Mouse (Mus musculus) heart, embryonic 12.5 days (tissue): ENCODE results near the gene Myh6. TPM values are rescaled to one million over a fixed set of nuclear protein-coding genes. Genes with fewer than 3 reads are reported as not detected.

Source experiments
- ATAC-seq: fragments of 200-750 bp; cut with Nextera tagmentation; 2 replicates; pipeline ENCODE4 v1.8.0; 2017; ENCODE audit warnings: moderate TSS enrichment, moderate library complexity; ENCODE audit not compliant: insufficient number of reproducible peaks, low FRiP score
- H3K27ac ChIP-seq: fragments of 300-500 bp; sonication (generic); 2 replicates; pipeline ENCODE4 v1.5.1; 2016; ENCODE audit warnings: mild to moderate bottlenecking, moderate library complexity; ENCODE audit not compliant: poor library complexity, severe bottlenecking
- H3K27me3 ChIP-seq: fragments of 300-500 bp; sonication (generic); replicated peaks from 2 replicates; pipeline ENCODE4 v1.6.1; 2016; ENCODE audit warnings: mild to moderate bottlenecking, moderate library complexity
- H3K36me3 ChIP-seq: fragments of 300-500 bp; sonication (generic); 2 replicates; pipeline ENCODE4 v1.6.1; 2016; ENCODE audit warnings: mild to moderate bottlenecking, moderate library complexity
- H3K4me1 ChIP-seq: fragments of 300-500 bp; sonication (generic); replicated peaks from 2 replicates; pipeline ENCODE4 v1.6.1; 2016; ENCODE audit warnings: mild to moderate bottlenecking
- H3K4me2 ChIP-seq: fragments of 300-500 bp; sonication (generic); 2 replicates; pipeline ENCODE4 v1.6.1; 2016; ENCODE audit warnings: mild to moderate bottlenecking, moderate library complexity
- H3K4me3 ChIP-seq: fragments of 300-500 bp; sonication (generic); 2 replicates; pipeline ENCODE4 v1.5.1; 2016; ENCODE audit warnings: mild to moderate bottlenecking
- H3K9ac ChIP-seq: fragments of 300-500 bp; sonication (generic); 2 replicates; pipeline ENCODE4 v1.6.1; 2016; ENCODE audit warnings: mild to moderate bottlenecking, moderate library complexity
- H3K9me3 ChIP-seq: fragments of 300-500 bp; sonication (generic); replicated peaks from 2 replicates; pipeline ENCODE4 v1.6.1; 2016; ENCODE audit warnings: mild to moderate bottlenecking, moderate library complexity
- WGBS: fragments of 180-500 bp; shearing (Covaris S2); methylation state at CpG from one replicate; pipeline ENCODE4 v1.1.7; 2016; 5-methylcytosine and 5-hydroxymethylcytosine counted together
- polyA plus RNA-seq: library from polyadenylated mRNA; unstranded; fragments of >200 nt; fragmentation: Nextera tagmentation; extraction: Ambion mirVana; gene quantifications from 2 replicates; pipeline ENCODE4 v1.2.1, GENCODE M21; 2016

Gene Myh6
- polyA plus RNA-seq, 1 experiment from 2014 or later = 2,858 TPM

DNA sequence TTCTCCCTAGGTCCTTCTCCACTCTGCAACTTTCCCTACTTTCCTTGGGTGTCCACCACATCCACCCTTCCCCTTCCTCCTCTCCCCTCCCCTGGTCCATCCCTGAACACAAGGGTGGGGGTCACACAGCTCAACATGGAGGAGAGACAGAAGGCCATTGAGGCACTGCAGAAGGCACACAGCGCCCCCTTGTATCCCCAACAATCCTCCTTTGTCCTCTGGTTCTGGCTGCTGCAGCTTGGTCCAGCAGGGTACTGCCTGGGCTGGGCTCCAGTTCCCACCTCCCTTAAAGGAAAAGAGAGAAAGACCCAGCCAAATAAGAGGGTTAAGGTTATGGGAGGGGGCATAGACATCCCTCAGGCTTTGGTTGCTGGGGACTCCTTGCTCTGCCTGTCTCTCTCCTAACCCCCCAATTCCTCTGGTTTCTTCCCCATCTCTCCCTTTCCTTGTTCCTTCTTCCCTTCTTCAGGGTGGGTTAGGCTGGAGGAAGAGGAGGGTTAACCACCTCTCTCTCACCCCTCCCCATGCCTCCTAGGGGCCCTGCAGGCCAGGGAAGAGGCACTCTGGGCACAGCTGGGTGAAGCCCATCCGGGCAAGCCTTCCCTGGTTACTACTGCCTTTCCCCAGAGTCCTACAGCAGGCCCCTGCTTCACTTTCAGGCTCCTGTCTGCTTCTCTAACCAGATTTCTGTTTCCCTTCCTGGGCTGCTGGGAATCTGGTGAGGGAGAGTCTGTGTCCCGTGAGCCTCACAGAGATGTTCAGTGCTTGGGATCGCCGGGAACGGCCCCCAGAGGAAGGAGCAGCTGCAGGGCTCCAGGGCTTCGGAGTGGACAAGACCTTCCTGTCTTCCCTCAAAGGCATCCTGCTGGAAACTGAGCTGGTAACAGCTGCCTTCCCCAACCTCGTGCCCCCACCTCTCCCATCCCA lies 30.6 kb downstream of the Myh6 start, which contains the start of gene Cmtm5:
TSS of gene Cmtm5 (plus strand) at position 358 of the 927 bp plus-strand sequence.
- Histone ChIP-seq H3K36me3 (peaks cover 5% of the 10 kb centered on the region), H3K27ac (0 out of 2 replicates have a peak within 1 kb of the TSS, but pooled peaks have one; percentile 5), H3K4me3 (no peak within 1 kb of the TSS), H3K4me1 (peaks cover 14% of the 10 kb centered on the region), H3K9ac (peak within 1 kb of the TSS; percentile 21; the same call in 1 of the 2 replicates), H3K27me3 (peaks cover 10% of the 10 kb centered on the region; the same call in 1 of the 2 replicates), H3K9me3 (no peaks in the 10 kb centered on the region), H3K4me2 (no peak within 1 kb of the TSS)
- no peak for ATAC-seq
- whole genome bisulfite sequencing = 21% methylated on average over 8 of the region's 8 CpGs

DNA sequence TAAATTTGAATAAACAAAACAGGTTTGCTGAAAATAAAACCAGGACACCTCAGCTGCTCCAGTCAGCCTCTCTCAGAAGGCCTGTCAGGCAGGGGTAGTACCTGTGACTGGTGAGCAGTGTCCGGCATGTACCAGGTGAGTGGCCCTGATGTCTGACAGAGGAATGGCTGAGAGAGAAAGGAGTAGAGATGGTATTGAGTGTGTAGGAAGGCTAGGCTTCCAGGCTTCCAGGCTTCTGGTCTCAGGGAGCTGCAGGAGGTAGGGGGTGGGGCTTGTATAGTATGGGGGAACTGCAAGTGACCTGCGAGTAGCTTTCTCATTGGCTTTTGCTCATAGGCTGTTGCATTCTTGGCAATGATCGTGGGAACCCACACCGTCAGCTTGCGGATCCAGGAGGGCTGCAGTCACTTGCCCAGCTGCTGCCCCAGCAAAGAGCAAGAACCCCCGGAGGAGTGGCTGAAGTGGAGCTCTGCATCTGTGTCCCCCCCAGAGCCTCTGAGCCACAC lies 34.0 kb downstream of the Myh6 start, which contains the start of gene Il25:
TSS of gene Il25 (plus strand) at position 51 of the 506 bp plus-strand sequence.
- no peak within 1 kb of the TSS for H3K4me2 ChIP-seq
- ATAC-seq = no peak
- H3K4me3 ChIP-seq = no peak within 1 kb of the TSS
- H3K4me1 ChIP-seq = peaks cover 20% of the 10 kb centered on the region
- H3K27me3 ChIP-seq = peaks cover 23% of the 10 kb centered on the region
- H3K9me3 ChIP-seq = no peaks in the 10 kb centered on the region
- H3K27ac ChIP-seq = no peak within 1 kb of the TSS
- peak within 1 kb of the TSS; percentile 40; the same call in 1 of the 2 replicates for H3K9ac ChIP-seq
- no peaks in the 10 kb centered on the region for H3K36me3 ChIP-seq
- 39% methylated on average over 6 of the region's 6 CpGs for WGBS

DNA sequence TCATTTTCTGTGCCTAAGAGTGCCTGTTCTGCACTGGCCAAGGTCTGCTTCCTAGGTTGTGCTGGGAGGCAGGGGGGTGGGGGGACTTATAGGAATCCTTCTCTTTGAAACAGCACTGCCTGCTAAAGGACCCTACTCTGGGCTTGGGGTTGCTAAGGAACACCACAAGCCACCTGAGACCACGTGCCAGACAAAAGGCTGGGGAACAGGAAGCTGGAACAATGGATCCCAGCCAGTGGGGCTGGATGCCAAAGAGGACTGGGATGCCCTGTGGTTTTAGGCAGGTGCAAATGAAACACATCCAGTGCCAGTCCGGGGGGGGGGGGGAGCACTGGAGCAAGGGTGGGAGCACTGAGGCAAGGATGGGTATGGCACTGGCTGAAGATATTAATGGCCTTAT lies 36.3 kb downstream of the Myh6 start:
- no peaks in the 10 kb centered on the region for H3K9me3 ChIP-seq
- no peak overlapping the region for H3K27ac ChIP-seq
- 25% methylated on average over 2 of the region's 2 CpGs for WGBS
- no peaks in the 10 kb centered on the region for H3K36me3 ChIP-seq
- H3K4me2 ChIP-seq = no peak overlapping the region
- peaks cover 32% of the 10 kb centered on the region for H3K27me3 ChIP-seq
- no peak for ATAC-seq
- no peak overlapping the region for H3K9ac ChIP-seq
- H3K4me3 ChIP-seq = no peak overlapping the region
- peaks cover 30% of the 10 kb centered on the region for H3K4me1 ChIP-seq

DNA sequence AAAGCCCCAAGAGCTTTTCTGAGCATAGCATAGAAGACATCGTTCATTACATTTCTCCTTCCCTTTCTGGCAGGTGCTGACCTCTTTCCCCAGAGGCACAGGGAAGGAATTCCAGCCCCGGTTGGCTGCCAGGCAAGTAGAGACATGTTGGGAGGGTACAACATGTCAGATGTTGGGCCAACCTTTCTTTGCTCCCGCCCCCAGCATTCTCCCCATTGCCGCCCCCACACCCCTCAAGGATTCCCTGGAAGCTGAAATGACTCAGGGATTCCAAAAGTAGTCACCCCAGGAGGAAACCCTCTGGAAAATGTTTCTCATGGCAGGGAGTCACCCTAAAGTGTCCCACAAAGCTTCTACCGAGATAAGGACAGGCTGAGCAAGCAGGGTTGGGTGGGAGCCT lies 36.9 kb downstream of the Myh6 start:
- ATAC-seq = no peak
- Histone ChIP-seq H3K4me3 (no peak overlapping the region), H3K4me1 (peaks cover 36% of the 10 kb centered on the region), H3K4me2 (no peak overlapping the region), H3K9me3 (no peaks in the 10 kb centered on the region), H3K27ac (no peak overlapping the region), H3K36me3 (no peaks in the 10 kb centered on the region), H3K27me3 (peaks cover 26% of the 10 kb centered on the region), H3K9ac (no peak overlapping the region)
- 53% methylated on average over 5 of the region's 5 CpGs for WGBS

DNA sequence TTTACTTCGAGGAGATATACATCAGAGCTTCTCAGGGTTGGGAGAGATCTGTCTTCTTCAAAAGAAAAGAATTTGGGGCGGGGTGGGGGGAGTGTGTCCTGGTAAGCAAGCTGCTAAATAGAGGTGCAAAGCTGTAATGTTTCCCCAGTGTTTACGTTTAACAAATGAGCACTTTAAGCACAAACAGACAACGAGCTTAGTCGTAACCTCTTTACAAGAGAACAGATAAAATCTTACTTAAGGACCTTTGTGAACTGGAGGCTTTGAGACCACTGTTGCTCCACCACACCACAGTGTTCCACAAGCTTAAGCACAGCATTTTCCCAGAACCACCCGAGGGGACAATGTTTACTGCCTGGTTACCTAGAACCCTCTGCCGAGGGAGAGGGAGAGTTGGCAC lies 39.4 kb downstream of the Myh6 start:
- H3K4me1 ChIP-seq = peaks cover 45% of the 10 kb centered on the region
- peak overlapping the region; percentile 81 for H3K9ac ChIP-seq
- H3K27me3 ChIP-seq = peaks cover 26% of the 10 kb centered on the region
- H3K27ac ChIP-seq = peak overlapping the region; percentile 85; the same call in 1 of the 2 replicates
- H3K4me3 ChIP-seq = peak overlapping the region; percentile 65; the same call in 1 of the 2 replicates
- no peaks in the 10 kb centered on the region for H3K36me3 ChIP-seq
- H3K9me3 ChIP-seq = no peaks in the 10 kb centered on the region
- WGBS = 25% methylated on average over 7 of the region's 7 CpGs
- peak overlapping the region; percentile 92 for H3K4me2 ChIP-seq
- ATAC-seq = no peak

DNA sequence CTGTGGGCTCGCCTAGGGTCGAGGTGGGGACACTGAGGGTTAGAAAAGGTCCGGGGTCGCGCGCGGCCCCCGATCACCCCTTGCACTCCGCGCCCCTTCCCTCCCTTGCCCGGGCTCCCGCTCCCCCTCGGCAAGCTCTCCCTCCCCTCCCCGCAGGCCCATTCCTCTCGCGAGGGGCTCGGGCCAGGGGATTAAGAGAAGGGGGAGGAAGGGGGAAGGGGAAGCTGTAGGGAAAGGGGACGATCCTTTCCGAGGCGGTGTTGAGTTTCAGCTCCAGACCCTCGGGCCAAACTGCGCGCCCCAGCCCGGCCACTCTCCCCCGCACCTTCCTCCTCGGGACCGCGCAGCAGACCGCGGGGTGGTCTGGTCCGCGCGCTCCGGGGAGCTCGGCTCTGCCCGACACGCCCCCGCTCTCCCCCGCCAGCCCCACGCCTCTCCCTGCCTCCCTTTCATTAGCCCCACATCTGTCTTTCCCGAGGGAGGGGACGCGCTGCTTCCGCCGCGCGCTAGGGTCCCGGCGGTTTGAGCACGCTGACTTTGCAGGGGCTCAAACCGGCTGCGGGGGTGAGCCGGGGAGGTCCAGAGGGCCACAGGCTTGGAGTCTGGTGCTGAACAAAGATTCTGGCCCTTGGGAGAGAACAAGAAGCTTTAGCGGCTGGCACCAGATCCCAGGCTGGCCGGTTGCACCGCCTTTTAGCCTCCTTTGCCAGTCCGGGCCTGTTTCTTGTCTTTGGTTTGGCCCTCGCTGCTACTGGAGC lies 40.1 kb downstream of the Myh6 start:
- peaks cover under 1% of the 10 kb centered on the region; the same call in 1 of the 2 replicates for H3K36me3 ChIP-seq
- peak overlapping the region; percentile 85 for H3K27ac ChIP-seq
- peaks cover 1% of the 10 kb centered on the region; the same call in 1 of the 2 replicates for H3K9me3 ChIP-seq
- H3K27me3 ChIP-seq = peaks cover 26% of the 10 kb centered on the region
- ATAC-seq = peak; percentile 54
- 1% methylated on average over 46 of the region's 58 CpGs for WGBS
- H3K4me2 ChIP-seq = peak overlapping the region; percentile 92
- H3K9ac ChIP-seq = peak overlapping the region; percentile 81
- H3K4me3 ChIP-seq = peak overlapping the region; percentile 65
- peaks cover 45% of the 10 kb centered on the region for H3K4me1 ChIP-seq

DNA sequence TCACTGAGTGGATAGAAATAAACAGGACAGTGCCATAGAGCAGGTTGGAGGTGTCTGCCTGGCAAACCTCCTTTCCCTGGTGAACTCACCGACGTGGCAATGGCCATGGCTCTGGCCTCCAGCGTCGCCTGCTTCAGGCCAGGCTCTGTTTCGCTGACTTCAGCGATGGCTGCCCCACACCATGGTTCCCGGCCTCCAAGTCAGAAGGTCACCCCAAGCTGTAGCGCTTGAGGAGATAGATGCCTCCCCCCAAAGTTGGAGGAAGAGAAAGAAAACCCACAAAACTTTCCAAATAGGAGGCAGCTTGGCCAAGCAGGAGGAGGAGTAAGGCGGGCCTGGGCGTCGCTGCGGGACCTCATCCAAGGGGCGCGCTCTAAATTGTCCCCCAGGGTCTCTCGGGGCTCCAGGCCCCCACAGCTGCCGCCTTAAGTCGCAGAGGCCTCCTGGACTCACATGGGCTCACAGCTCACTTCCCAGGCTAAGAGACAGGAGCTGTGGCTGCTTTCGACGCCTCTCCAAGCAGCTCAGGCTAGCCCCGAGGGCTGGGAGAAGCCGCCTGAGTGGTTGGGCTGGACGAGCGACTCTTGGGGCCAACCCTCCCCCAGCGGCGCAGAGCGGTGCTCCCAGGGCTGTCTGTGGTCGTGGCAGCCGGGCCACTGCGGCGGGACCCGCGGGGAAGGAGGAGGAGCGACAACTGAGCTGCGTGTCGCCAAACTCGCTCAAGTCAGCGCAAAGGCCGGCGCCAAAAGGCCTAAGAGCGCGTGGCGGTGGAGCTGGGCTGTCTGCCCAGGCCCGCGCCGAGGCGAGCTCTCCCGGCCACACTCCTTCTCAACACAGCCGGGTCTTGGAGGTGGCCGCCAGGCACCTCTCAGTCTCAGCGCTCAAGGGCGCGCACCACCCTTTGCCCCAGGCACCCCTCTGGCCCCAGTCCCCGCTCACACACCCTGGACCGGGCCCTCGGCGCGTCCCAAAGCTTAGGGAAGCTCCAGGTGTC lies 41.1 kb downstream of the Myh6 start, which contains the start of gene Efs:
TSS of gene Efs (minus strand) at position 778 of the 994 bp plus-strand sequence.
- peak; percentile 57 for ATAC-seq
- WGBS = 4% methylated on average over 50 of the region's 57 CpGs

DNA sequence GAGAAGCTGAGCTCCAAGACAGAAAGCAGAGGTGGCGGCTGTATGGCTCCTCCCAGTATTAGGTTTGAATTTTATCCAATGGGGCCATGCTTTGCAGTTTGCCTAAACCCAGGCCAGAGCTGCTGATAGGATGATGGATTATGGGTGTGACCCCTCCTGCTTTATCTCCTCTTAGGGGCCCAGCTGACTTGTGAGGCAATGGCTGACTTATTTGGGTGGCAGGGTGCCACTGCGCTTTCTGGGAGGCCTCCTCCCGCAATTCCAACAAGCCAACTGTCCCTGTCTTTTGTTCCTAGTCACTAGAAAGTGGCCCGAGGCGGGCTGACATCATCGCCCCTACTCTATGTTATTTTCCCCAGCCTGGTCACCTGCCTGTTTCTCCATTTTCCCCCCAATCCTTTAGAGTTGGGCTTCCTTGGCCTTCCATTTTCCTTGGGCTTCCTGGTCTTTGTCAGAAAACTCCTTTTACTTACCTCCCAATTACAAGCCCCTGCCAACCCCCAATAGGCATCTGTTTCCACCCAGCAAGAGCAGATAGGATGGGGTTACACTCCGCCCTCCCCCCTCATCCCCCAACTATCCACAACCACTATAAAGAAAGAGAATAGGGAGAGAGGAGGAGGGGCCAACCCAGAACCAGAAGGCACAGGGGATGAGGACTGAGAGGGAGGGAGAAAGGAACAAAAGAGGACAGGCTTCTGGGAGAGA lies 41.9 kb downstream of the Myh6 start:
- peaks cover 11% of the 10 kb centered on the region for H3K9me3 ChIP-seq
- peaks cover 18% of the 10 kb centered on the region for H3K36me3 ChIP-seq
- ATAC-seq = peak; percentile 71
- peaks cover 42% of the 10 kb centered on the region for H3K4me1 ChIP-seq
- H3K27ac ChIP-seq = peak overlapping the region; percentile 85
- H3K4me2 ChIP-seq = peak overlapping the region; percentile 92
- peaks cover 26% of the 10 kb centered on the region for H3K27me3 ChIP-seq
- H3K9ac ChIP-seq = peak overlapping the region; percentile 81
- H3K4me3 ChIP-seq = peak overlapping the region; percentile 65
- 23% methylated on average over 7 of the region's 7 CpGs for whole genome bisulfite sequencing

More for the DNA sequence above, 41.1 kb downstream of the Myh6 start, which contains the start of gene Efs:
- peak within 1 kb of the TSS; percentile 65 for H3K4me3 ChIP-seq
- peaks cover 10% of the 10 kb centered on the region for H3K36me3 ChIP-seq
- H3K27ac ChIP-seq = peak within 1 kb of the TSS; percentile 85
- H3K9ac ChIP-seq = peak within 1 kb of the TSS; percentile 81
- H3K4me2 ChIP-seq = peak within 1 kb of the TSS; percentile 92
- peaks cover 10% of the 10 kb centered on the region for H3K9me3 ChIP-seq
- peaks cover 45% of the 10 kb centered on the region for H3K4me1 ChIP-seq
- H3K27me3 ChIP-seq = peaks cover 26% of the 10 kb centered on the region

DNA sequence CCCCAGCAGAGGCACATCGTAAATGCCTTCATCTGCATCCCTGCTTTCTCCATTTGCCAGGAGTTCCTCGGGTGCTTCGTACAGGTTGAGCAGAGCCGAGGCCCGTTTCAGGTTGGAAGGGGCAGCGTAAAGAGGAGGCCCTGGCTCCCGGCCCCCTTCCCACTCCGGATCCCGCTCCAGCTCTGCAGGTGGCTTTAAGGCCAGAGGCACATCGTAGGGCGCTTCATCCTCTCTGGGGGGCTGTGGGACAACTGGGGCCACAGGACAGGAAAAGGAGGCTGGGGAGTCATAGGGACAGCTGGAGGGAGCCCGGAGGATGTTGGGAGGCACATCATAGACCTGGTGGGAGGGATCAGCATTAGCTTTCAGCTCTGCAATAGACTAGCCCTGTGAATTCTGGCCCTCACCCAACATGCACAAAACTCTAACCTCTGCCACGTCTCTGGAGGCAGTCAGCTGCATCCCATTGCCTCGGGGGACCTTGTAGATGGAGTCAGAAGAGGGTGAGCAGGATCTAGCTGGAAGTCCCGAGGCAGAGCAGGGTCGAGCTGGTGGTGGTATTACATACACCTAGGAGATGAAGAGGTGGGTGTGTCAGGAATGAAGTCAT lies 46.5 kb downstream of the Myh6 start:
- ATAC-seq = no peak
- no peaks in the 10 kb centered on the region for H3K27me3 ChIP-seq
- no peak overlapping the region for H3K27ac ChIP-seq
- no peak overlapping the region for H3K4me3 ChIP-seq
- peaks cover 11% of the 10 kb centered on the region for H3K9me3 ChIP-seq
- H3K4me1 ChIP-seq = peaks cover 19% of the 10 kb centered on the region
- H3K36me3 ChIP-seq = peaks cover 47% of the 10 kb centered on the region
- no peak overlapping the region for H3K4me2 ChIP-seq
- WGBS = 92% methylated on average over 16 of the region's 16 CpGs
- H3K9ac ChIP-seq = no peak overlapping the region
